Mouse (Mus musculus) adrenal gland, postnatal 25 days (tissue): ENCODE measurements around the gene Bcl2l1. TPM values are rescaled to one million over a fixed set of nuclear protein-coding genes. Genes with fewer than 3 reads are reported as not detected.

ENCODE experiments used
- DNase-seq: peaks from one replicate; pipeline ENCODE4 v3.0.0; 2021; ENCODE audit warnings: mixed read lengths
- total RNA-seq: library from RNA; stranded (reverse); gene quantifications from 2 replicates; pipeline ENCODE4 v1.2.3, GENCODE M21; 2021

The Bcl2l1 gene
- total RNA-seq, 1 experiment from 2014 or later: 61.8 TPM

GRCm38 (mm10) chr2:152803081-152803480, 28.4 kb downstream of the Bcl2l1 start:
- DNase-seq: no peak

GRCm38 (mm10) chr2:152802303-152802702, 29.2 kb downstream of the Bcl2l1 start:
- no peak for DNase-seq

GRCm38 (mm10) chr2:152800762-152801113, 30.8 kb downstream of the Bcl2l1 start:
- no peak for DNase-seq

- no peak for DNase-seq
Observed at GRCm38 (mm10) chr2:152799954-152800761, 31.4 kb downstream of the Bcl2l1 start.

- DNase-seq: no peak
Observed at GRCm38 (mm10) chr2:152797589-152797988, 33.9 kb downstream of the Bcl2l1 start.

- DNase-seq: no peak
Observed at GRCm38 (mm10) chr2:152794281-152794827, 37.2 kb downstream of the Bcl2l1 start.

- no peak for DNase-seq
Observed at GRCm38 (mm10) chr2:152793381-152793780, 38.1 kb downstream of the Bcl2l1 start.

- no peak for DNase-seq
Observed at GRCm38 (mm10) chr2:152792461-152792860, 39.1 kb downstream of the Bcl2l1 start.

GRCm38 (mm10) chr2:152789591-152789999, 41.9 kb downstream of the Bcl2l1 start:
- peak; percentile 9 for DNase-seq

- DNase-seq: peak; percentile 19
Observed at GRCm38 (mm10) chr2:152788892-152789421, 42.6 kb downstream of the Bcl2l1 start.

- no peak for DNase-seq
Observed at GRCm38 (mm10) chr2:152787543-152787942, 44.0 kb downstream of the Bcl2l1 start.

GRCm38 (mm10) chr2:152787136-152787535, 44.4 kb downstream of the Bcl2l1 start:
- DNase-seq: no peak

- DNase-seq: peak; percentile 75
Observed at GRCm38 (mm10) chr2:152785446-152786350, 45.8 kb downstream of the Bcl2l1 start.

- DNase-seq: no peak
Observed at GRCm38 (mm10) chr2:152784640-152785039, 46.9 kb downstream of the Bcl2l1 start.

- no peak for DNase-seq
Observed at GRCm38 (mm10) chr2:152783241-152783640, 48.3 kb downstream of the Bcl2l1 start.

GRCm38 (mm10) chr2:152782656-152783055, 48.9 kb downstream of the Bcl2l1 start:
- DNase-seq: peak; percentile 50

- peak; percentile 33 for DNase-seq
Observed at GRCm38 (mm10) chr2:152781031-152781711, 50.4 kb downstream of the Bcl2l1 start.

- peak; percentile 78 for DNase-seq
Observed at GRCm38 (mm10) chr2:152780466-152780865, 51.1 kb downstream of the Bcl2l1 start.

GRCm38 (mm10) chr2:152777081-152777480, 54.4 kb downstream of the Bcl2l1 start:
- DNase-seq: no peak

- DNase-seq: no peak
Observed at GRCm38 (mm10) chr2:152776435-152776834, 55.1 kb downstream of the Bcl2l1 start.

- no peak for DNase-seq
Observed at GRCm38 (mm10) chr2:152776019-152776418, 55.5 kb downstream of the Bcl2l1 start.

GRCm38 (mm10) chr2:152775357-152775756, 56.2 kb downstream of the Bcl2l1 start:
- DNase-seq: no peak
